Mouse (Mus musculus) heart, adult 8-10 months (tissue): ENCODE measurements around the gene Mlh1. TPM values are rescaled to one million over a fixed set of nuclear protein-coding genes. Genes with fewer than 3 reads are reported as not detected.

Experiments
- DNase-seq: peaks from one replicate; pipeline ENCODE4 v3.0.0; 2022; ENCODE audit warnings: low spot score
- total RNA-seq, 4 experiments: library from RNA; stranded (reverse); gene quantifications; 2 replicates each; pipeline ENCODE4 v1.2.4; 2022

Mlh1 gene
- total RNA-seq, 4 experiments from 2014 or later = 5.1 to 9.6 (median 7.6) TPM

- DNase-seq = no peak
These were observed 55.2 kb downstream of the Mlh1 start for GRCm38 (mm10) chr9:111216424-111216823.

DNA sequence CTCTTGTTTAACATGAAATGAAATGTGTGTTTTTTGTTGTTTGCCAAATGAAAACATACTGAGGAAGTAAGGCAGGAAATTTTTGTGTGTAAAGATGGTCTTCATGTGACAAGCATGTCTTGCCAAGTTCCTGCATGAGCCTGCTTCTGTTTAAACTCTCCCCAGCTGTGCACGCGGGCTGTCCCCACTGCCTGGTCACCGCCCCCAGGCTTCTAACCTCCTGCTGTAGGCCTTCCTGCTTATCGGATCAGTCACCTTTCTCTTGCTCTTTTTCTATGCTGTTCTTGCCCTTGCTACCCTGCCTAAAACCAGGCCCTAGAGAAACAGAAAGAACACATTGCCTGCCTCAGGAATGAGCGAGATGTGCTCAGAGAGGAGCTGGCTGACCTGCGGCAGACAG lies 58.1 kb downstream of the Mlh1 start:
- DNase-seq = peak; percentile 31

- no peak for DNase-seq
These were observed 60.2 kb downstream of the Mlh1 start for GRCm38 (mm10) chr9:111211122-111212041.

GRCm38 (mm10) chr9:111210412-111210811 lies 61.2 kb downstream of the Mlh1 start:
- DNase-seq = no peak

DNA sequence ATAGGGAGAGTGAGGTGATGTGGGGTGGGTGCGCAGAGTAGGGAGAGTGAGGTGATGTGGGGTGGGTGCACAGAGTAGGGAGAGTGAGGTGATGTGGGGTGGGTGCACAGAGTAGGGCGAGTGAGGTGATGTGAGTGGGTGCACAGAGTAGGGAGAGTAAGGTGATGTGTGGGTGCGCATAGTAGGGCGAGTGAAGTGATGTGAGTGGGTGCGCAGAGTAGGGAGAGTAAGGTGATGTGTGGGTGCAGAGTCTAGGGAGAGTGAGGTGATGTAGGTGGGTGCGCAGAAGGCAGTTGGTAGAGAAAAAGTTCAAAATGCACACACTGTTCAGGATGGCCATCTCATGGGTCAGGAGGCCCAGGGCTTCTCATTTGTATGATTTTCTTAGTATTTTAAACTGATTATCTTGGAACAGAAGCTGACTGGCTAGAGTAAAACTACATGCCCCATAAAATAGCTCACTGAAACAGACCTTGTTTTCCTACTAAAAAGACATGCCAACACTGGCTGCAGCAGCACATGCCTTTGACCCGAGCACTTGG lies 62.4 kb downstream of the Mlh1 start:
- no peak for DNase-seq

DNA sequence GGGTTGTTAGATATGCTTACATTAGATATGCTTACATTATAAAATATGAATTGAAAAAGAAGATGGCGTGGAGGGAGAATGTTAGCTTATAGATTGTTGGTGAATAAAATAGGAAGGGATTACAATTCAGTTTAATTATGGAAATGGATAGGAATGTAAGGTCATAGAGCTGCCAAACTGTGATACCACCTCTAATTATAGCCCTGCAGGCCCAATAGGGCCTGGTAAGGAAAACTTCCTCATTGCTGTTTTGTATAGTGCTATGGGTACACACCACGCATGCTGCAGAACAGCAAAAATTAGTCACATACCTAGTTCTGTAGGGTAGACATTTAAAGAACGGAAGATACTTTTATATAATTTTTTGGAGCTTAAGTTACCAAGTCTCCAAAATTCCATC lies 63.4 kb downstream of the Mlh1 start:
- no peak for DNase-seq

GRCm38 (mm10) chr9:111207683-111208082 lies 63.9 kb downstream of the Mlh1 start:
- DNase-seq = no peak

DNA sequence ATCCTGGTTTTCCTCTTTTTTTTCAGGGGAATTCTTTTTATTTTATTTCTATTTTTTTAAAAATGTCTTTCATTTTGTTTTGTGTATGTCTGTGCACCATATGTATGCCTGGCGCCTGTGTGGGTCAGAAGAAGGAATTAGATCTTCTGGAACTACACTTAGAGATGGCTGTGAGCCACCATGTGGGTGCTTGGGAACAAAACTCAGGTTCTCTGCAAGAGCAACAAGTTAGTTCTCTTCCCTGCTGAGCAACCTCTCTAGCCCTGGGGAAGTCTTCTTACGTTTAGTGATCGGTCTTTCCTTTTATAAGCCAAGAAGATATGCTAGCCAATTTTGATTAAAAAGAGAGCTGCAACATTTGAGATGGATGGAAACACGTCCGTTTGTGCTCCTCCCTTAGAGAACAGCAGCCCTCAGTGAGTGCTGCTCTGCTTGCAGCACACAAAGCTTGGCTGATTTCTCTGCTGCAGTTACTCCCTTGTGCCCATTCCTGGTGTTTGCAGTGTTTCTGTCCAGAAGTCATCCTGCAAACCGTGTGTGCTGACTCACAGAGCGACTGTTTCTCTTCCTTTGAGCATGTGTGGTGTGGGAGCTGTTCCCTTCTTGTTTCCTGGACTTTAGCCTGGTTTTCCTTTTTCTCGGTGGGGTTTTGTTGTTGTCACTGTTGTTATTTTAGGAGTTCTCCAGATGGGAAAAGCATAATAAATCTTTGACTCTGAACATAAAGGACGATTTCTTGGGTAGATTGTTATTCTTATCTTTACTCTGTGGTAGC lies 66.8 kb downstream of the Mlh1 start:
- DNase-seq = peak; percentile 38

- DNase-seq = no peak
These were observed 71.4 kb downstream of the Mlh1 start for GRCm38 (mm10) chr9:111200208-111200607.

DNA sequence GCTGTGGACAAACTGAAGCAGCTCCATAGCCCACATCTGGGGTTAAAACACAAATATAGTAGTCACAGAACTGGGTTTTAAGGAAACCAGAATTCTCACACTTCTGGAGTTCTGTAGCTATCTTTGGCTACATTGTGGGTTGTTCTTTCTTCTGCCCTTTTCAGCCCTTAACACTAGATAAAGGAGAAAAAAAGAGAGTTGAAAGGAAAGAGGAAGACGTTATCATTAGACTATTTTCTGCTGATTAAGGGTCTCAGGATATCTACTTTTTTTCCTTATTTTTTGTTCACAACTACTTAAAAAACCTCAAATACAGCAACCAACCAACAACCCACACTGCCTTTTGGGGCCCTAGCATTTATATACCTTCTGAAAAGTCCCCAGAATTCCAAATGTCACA lies 73.3 kb downstream of the Mlh1 start:
- DNase-seq = no peak

DNA sequence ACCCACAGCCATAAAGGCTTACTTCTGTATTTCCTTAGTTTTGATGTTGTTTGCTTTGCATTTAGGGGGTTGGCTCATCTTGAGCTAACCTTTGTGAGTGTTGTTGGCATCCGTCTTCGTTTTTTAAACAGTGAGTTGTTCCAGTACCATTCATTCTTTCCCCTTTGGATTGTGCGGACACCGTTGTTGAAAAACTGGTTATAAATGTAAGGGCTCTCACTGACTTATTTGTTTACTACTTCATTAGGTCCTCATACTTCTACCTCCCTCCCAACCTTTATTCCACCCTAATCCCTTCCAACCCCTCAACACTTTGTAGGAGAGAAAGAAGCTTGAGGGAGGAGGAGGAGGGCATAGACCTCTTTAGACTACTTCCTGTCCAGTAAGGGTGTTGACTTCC lies 73.9 kb downstream of the Mlh1 start:
- DNase-seq = no peak

GRCm38 (mm10) chr9:111197116-111197515 lies 74.5 kb downstream of the Mlh1 start:
- DNase-seq = no peak

DNA sequence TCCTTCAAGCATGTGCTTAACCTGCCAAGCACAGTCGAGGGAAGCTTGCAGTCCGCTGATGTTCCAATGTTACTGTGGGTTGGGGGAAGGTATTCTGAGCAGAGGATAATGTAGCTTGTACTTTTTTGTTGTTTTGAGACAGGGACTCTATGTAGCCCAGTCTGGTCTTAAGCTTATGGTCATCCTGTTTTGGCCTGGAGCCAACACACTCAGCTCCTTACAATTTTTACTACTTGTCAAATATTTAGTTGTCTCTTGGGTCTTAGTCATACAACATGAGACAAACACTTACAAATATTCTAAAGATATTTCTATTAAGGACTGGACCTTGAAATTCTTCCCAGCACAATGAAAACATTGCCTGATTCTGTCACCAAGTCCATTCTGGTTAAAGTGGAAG lies 78.4 kb downstream of the Mlh1 start:
- DNase-seq = no peak

- peak; percentile 21 for DNase-seq
These were observed 82.9 kb downstream of the Mlh1 start for GRCm38 (mm10) chr9:111188731-111189130.

- DNase-seq = no peak
These were observed 84.7 kb downstream of the Mlh1 start for GRCm38 (mm10) chr9:111186861-111187260.

GRCm38 (mm10) chr9:111184929-111185328 lies 86.7 kb downstream of the Mlh1 start:
- DNase-seq = no peak

- DNase-seq = no peak
These were observed 89.4 kb downstream of the Mlh1 start for GRCm38 (mm10) chr9:111182176-111182575.

- no peak for DNase-seq
These were observed 92.6 kb downstream of the Mlh1 start for GRCm38 (mm10) chr9:111178971-111179370.
